ENCODE assay signal across 9 mouse cellular contexts in genomic region chrX:6254058-6254457, GRCm38 (mm10).
A peak's percentile ranks its signal among the peaks of the same experiment; 100 is the strongest.
DNase-seq lines count a peak whose midpoint lies in the region; ATAC-seq and TF ChIP-seq lines count a peak whose summit lies in the region.
"Had no signal": no experiment of that assay in that cellular context is flagged by ENCODE, and none has a peak within 500 bp of the region (broad histone marks: within the 10 kb centered on the region; RNA-seq: fewer than 3 reads in every experiment).

No protein-coding gene starts in this region.

- no peaks in the 10 kb centered on the region for H3K27me3 ChIP-seq in heart, embryonic 11.5 days (ENCODE audit: control insufficient read depth, insufficient read depth, low read length)
- no peaks in the 10 kb centered on the region for H3K27me3 ChIP-seq in lung, postnatal 0 days (replicated peaks; ENCODE audit: insufficient read depth, low read length)
- H3K27me3 ChIP-seq in midbrain, postnatal 0 days (ENCODE audit: insufficient read depth, low read length), result no peaks in the 10 kb centered on the region

- TF ChIP-seq POLR2A in lung, adult 2 months (IDR thresholded peaks at IDR 0.05; ENCODE audit: borderline replicate concordance, extremely low read depth, low read depth, low read length), result no peak

- intact Hi-C loops in gastrocnemius, postnatal 36 days (cut with DNase I), result no loop called here

- no peaks in the 10 kb centered on the region for H3K4me1 ChIP-seq in heart, embryonic 11.5 days (ENCODE audit: control insufficient read depth, insufficient read depth, low read length)
- H3K4me1 ChIP-seq in lung, postnatal 0 days (ENCODE audit: insufficient read depth, low read depth, low read length), result no peaks in the 10 kb centered on the region
- no peaks in the 10 kb centered on the region for H3K4me1 ChIP-seq in lung, adult 2 months (ENCODE audit: control insufficient read depth, insufficient read depth, low read length)
- H3K4me1 ChIP-seq in midbrain, postnatal 0 days (ENCODE audit: insufficient read depth, low read length), result no peaks in the 10 kb centered on the region

- DNase-seq in heart, adult 8-10 months (ENCODE audit: low spot score), result peak; percentile 3
- DNase-seq in lung, postnatal 0 days (ENCODE audit: low spot score), result no peak
- no peak for DNase-seq in lung, adult 2 months
- peak; percentile 4 for DNase-seq in R1 (ENCODE audit: low read depth, low spot score)
- DNase-seq in midbrain, postnatal 0 days (ENCODE audit: low spot score), result peak; percentile 24
- DNase-seq in gastrocnemius, postnatal 36 days, result no peak
- DNase-seq: heart, postnatal 36 days; thymus, postnatal 14 days had no signal

- H3K27ac ChIP-seq in heart, embryonic 11.5 days (ENCODE audit: low read depth, low read length), result no peak overlapping the region
- H3K27ac ChIP-seq in lung, postnatal 0 days (ENCODE audit: low read length), result no peak overlapping the region
- no peak overlapping the region for H3K27ac ChIP-seq in midbrain, postnatal 0 days (ENCODE audit: low read depth, low read length)

- no peak overlapping the region for H3K4me3 ChIP-seq in heart, embryonic 11.5 days (ENCODE audit: low read depth, low read length)
- no peak overlapping the region for H3K4me3 ChIP-seq in lung, postnatal 0 days (ENCODE audit: low read depth, low read length)
- H3K4me3 ChIP-seq in lung, adult 2 months (replicated peaks; ENCODE audit: extremely low read depth, low read depth, low read length), result no peak overlapping the region
- no peak overlapping the region for H3K4me3 ChIP-seq in midbrain, postnatal 0 days (ENCODE audit: low read depth, low read length)

- no peak for TF ChIP-seq EP300 in lung, postnatal 0 days (IDR thresholded peaks at IDR 0.05)

- H3K9ac ChIP-seq in heart, embryonic 11.5 days (ENCODE audit: low read depth, low read length), result no peak overlapping the region
- no peak overlapping the region for H3K9ac ChIP-seq in lung, postnatal 0 days (replicated peaks; ENCODE audit: low read depth)
- no peak overlapping the region for H3K9ac ChIP-seq in midbrain, postnatal 0 days (replicated peaks; ENCODE audit: low read length, poor library complexity, severe bottlenecking)

- ATAC-seq in heart, embryonic 11.5 days (replicated peaks; ENCODE audit: insufficient number of reproducible peaks, low FRiP score, low TSS enrichment), result no peak
- no peak for ATAC-seq in lung, postnatal 0 days
- no peak for ATAC-seq in midbrain, postnatal 0 days (ENCODE audit: low FRiP score)

- no peaks in the 10 kb centered on the region for H3K36me3 ChIP-seq in heart, embryonic 11.5 days (ENCODE audit: control insufficient read depth, insufficient read depth, low read length)
- no peaks in the 10 kb centered on the region for H3K36me3 ChIP-seq in lung, postnatal 0 days (ENCODE audit: insufficient read depth, low read length)
- H3K36me3 ChIP-seq in midbrain, postnatal 0 days (ENCODE audit: insufficient read depth, low read length), result no peaks in the 10 kb centered on the region

- no peaks in the 10 kb centered on the region for H3K9me3 ChIP-seq in heart, embryonic 11.5 days (replicated peaks; ENCODE audit: control insufficient read depth, low read length)
- no peaks in the 10 kb centered on the region for H3K9me3 ChIP-seq in lung, postnatal 0 days (ENCODE audit: low read length)
- H3K9me3 ChIP-seq in midbrain, postnatal 0 days (ENCODE audit: low read length), result no peaks in the 10 kb centered on the region

- no peak overlapping the region for H3K4me2 ChIP-seq in heart, embryonic 11.5 days
- no peak overlapping the region for H3K4me2 ChIP-seq in lung, postnatal 0 days (replicated peaks; ENCODE audit: low read depth, low read length)
- no peak overlapping the region for H3K4me2 ChIP-seq in midbrain, postnatal 0 days (ENCODE audit: low read depth, low read length, poor library complexity, severe bottlenecking)

- peak; percentile 56 for TF ChIP-seq CTCF in lung, postnatal 0 days (IDR thresholded peaks at IDR 0.05)
- TF ChIP-seq CTCF in lung, adult 2 months (IDR thresholded peaks at IDR 0.05; ENCODE audit: insufficient read depth, low read length), result no peak
- TF ChIP-seq CTCF in midbrain, postnatal 0 days (IDR thresholded peaks at IDR 0.05), result peak; percentile 72

Comparison
In these comparisons a context has a peak if more than half of its experiments do, and no peak if none do; other contexts are left out.
1. DNase-seq: peak in heart, adult 8-10 months (single experiment), R1 (single experiment) and midbrain, postnatal 0 days (single experiment); none in lung, postnatal 0 days (single experiment), lung, adult 2 months (single experiment) and gastrocnemius, postnatal 36 days (0 of 2).